Mouse (Mus musculus): Measurements from ENCODE around the gene Irf1. TPM values are rescaled to one million over a fixed set of nuclear protein-coding genes. Genes with fewer than 3 reads are reported as not detected.

The Irf1 gene
- 280 TPM for total RNA-seq (2023)

GRCm38 (mm10) chr11:53769760-53770124, at the start of gene Irf1:
Gene Irf1 (plus strand): TSS chr11:53770014.

DNA sequence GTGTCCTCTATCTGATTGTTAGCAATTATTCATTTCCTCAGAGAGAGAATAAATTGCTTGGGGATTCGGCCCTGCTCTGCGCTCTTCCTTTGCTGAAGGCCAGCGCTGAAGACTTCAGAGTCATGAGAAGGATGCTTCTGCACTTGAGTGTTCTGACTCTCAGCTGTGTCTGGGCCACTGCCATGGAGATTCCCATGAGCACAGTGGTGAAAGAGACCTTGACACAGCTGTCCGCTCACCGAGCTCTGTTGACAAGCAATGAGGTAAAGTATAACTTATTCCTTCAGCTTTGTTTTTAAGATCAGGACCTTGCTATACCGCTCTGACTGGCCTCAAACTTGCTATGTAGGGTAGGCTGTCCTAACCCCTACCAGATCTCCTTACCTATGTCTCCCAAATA, 49.1 kb upstream of the Irf1 start, which contains the start of gene Il5:
Gene Il5 (plus strand): TSS at position 80 of the 400 bp plus-strand sequence.

GRCm38 (mm10) chr11:53773087-53773486, 3.3 kb downstream of the Irf1 start, which contains the start of gene Gm17334:
Gene Gm17334 (minus strand): TSS chr11:53773187.

Other genes with a start within 250 kb of the Irf1 start
- gene Kif3a, start 202.6 kb upstream of the Irf1 start, total RNA-seq (2023), result 3.5 TPM
- gene Il4, start 151.3 kb upstream of the Irf1 start, total RNA-seq (2023), result not detected
- gene Il13, start 135.3 kb upstream of the Irf1 start, total RNA-seq (2023), result not detected
- gene Rad50, start 62.7 kb upstream of the Irf1 start, total RNA-seq (2023), result 27.4 TPM
- gene Il5, start 49.2 kb upstream of the Irf1 start, total RNA-seq (2023), result not detected
- 1.8 TPM for gene Gm17334, start 3.2 kb downstream of the Irf1 start, total RNA-seq (2023)
- gene Gm12216, start 89.2 kb downstream of the Irf1 start, total RNA-seq (2023), result 24.2 TPM
- 11.7 TPM for gene Slc22a5, start 121.6 kb downstream of the Irf1 start, total RNA-seq (2023)
- 0.98 TPM for gene Slc22a21, start 210.3 kb downstream of the Irf1 start, total RNA-seq (2023)

Measured in CD8-positive naive resting alpha-beta T cell, adult 57 days (primary cell).